Mouse (Mus musculus) ES-Bruce4 (cell line): ENCODE measurements around the gene Dnajc17. TPM values are rescaled to one million over a fixed set of nuclear protein-coding genes. Genes with fewer than 3 reads are reported as not detected.
A peak's percentile ranks its signal among the peaks of the same experiment; 100 is the strongest.

ENCODE experiments used
- H3K27ac ChIP-seq: 2 replicates; pipeline ENCODE4 v1.5.1; 2012; ENCODE audit warnings: low read length, inconsistent platforms; ENCODE audit not compliant: insufficient read depth
- H3K27me3 ChIP-seq: 2 replicates; pipeline ENCODE4 v1.6.1; 2012; ENCODE audit warnings: mild to moderate bottlenecking, low read length, inconsistent platforms; ENCODE audit not compliant: control insufficient read depth, poor library complexity, insufficient read depth, severe bottlenecking
- H3K36me3 ChIP-seq: 2 replicates; pipeline ENCODE4 v1.6.1; 2012; ENCODE audit warnings: inconsistent platforms, mild to moderate bottlenecking, low read length, moderate library complexity; ENCODE audit not compliant: control insufficient read depth, poor library complexity, insufficient read depth, severe bottlenecking
- H3K4me1 ChIP-seq: one replicate; pipeline ENCODE4 v1.8.1; 2011; ENCODE audit warnings: low read length; ENCODE audit not compliant: control insufficient read depth, insufficient read depth
- H3K4me3 ChIP-seq: 2 replicates; pipeline ENCODE4 v1.5.1; 2011; ENCODE audit warnings: low read depth, mild to moderate bottlenecking, low read length
- H3K9ac ChIP-seq: 2 replicates; pipeline ENCODE4 v1.6.1; 2012; ENCODE audit warnings: low read depth, mild to moderate bottlenecking, inconsistent platforms; ENCODE audit not compliant: poor library complexity, severe bottlenecking
- H3K9me3 ChIP-seq: replicated peaks from 2 replicates; pipeline ENCODE4 v1.6.1; 2012; ENCODE audit warnings: mild to moderate bottlenecking, low read length, inconsistent platforms; ENCODE audit not compliant: control insufficient read depth, poor library complexity, insufficient read depth, severe bottlenecking
- CTCF ChIP-seq: IDR thresholded peaks from one replicate; pipeline ENCODE4 v1.8.1; 2011; ENCODE audit warnings: low read depth, low read length
- EP300 ChIP-seq: IDR thresholded peaks from 2 replicates; pipeline ENCODE4 v1.6.1; 2011; ENCODE audit warnings: low read depth, low read length; ENCODE audit not compliant: insufficient read depth
- POLR2A ChIP-seq: IDR thresholded peaks from one replicate; pipeline ENCODE4 v1.8.1; 2011; ENCODE audit warnings: low read length; ENCODE audit not compliant: insufficient read depth
- polyA plus RNA-seq: library from polyadenylated mRNA; stranded (reverse); fragments of >200 nt; gene quantifications from 2 replicates; pipeline ENCODE4 v1.2.4, GENCODE M21; 2011; ENCODE audit warnings: low read depth; ENCODE audit not compliant: missing spikeins, insufficient read depth, insufficient read length

Dnajc17 gene
- polyA plus RNA-seq, 1 experiment, result 12.5 TPM

DNA sequence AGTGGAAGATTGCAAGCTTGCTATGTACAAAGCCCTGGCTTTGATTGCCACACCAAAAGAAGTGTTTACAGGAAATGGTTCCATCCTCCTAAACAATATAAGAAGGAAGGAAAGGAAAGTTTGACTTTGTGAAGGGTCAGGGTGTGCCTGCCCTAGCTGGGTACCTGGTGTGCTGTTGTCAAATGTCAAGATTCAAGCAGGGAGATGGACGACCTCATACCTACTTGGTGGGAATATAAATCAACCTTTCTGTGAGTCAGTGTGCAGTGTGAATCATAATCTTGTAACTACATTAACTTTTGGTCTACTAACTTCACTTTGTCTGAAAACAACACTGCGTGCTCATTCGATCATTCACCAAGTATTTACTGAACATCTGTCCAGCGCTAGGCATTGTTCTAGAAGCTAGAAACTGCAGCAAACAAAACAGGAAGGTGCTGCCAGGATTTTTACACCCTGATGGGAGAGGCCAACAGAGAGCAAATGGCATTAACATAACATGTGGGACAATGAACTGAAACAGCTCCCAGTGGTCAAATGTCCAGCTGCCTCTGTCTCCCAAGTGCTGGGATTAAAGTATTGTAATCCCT, 4.6 kb downstream of the Dnajc17 start:
- Histone ChIP-seq H3K36me3 (no peaks in the 10 kb centered on the region), H3K9me3 (no peaks in the 10 kb centered on the region), H3K4me1 (peaks cover 2% of the 10 kb centered on the region), H3K4me3 (no peak overlapping the region), H3K27me3 (no peaks in the 10 kb centered on the region), H3K27ac (no peak overlapping the region), H3K9ac (no peak overlapping the region)
- TF ChIP-seq EP300, result no peak
- TF ChIP-seq POLR2A, result no peak
- TF ChIP-seq CTCF, result no peak

DNA sequence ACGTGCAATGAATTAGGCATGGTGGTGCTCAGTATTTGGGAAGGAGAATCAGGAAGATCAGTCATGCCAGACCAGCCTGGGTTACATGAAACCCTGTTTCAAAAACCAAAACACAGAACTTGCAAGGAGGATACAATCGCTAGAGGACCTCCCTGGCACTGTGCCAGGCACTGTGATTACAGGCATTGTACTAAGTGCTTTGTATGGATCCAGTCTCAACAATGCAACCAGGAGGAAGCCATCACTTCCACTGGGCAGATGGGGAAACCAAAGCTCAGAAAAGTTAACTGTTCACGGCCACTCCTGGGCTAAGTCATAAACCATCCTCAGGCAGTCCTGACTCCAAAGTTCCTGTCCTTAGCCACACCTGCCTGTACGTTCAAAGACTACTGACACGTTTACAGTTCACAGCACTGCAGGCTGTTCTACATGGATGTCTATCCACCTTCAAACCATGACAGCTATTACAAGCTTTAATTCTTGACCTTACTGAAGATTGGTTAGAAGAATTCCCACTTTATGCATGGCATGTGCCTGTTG, 5.6 kb downstream of the Dnajc17 start:
- Histone ChIP-seq H3K27ac (no peak overlapping the region), H3K4me1 (peaks cover 2% of the 10 kb centered on the region), H3K36me3 (no peaks in the 10 kb centered on the region), H3K27me3 (no peaks in the 10 kb centered on the region), H3K9me3 (no peaks in the 10 kb centered on the region), H3K4me3 (no peak overlapping the region), H3K9ac (no peak overlapping the region)
- TF ChIP-seq EP300 (no peak), CTCF (no peak), POLR2A (no peak)

DNA sequence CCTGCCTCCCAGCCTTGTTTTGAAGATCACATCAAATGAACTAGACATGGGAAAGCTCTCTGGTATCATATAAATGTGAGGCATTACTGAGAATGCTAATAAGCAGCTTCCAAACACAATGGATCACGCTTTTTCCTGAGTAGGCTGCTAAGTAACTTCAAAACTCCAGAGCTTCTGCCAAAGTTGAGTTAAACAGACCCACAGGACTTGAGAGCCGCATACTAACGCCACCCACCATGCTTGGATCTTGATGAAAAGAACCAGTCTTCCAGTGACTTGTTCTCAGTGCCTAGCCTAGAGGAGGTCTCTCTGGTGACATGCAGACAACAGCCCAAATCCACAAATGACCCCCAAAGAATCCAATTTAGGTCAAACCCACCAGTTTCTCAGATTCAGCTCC, 9.7 kb downstream of the Dnajc17 start:
- Histone ChIP-seq H3K4me3 (no peak overlapping the region), H3K27me3 (no peaks in the 10 kb centered on the region), H3K27ac (no peak overlapping the region), H3K36me3 (no peaks in the 10 kb centered on the region), H3K9me3 (no peaks in the 10 kb centered on the region), H3K9ac (no peak overlapping the region), H3K4me1 (peaks cover 2% of the 10 kb centered on the region)
- TF ChIP-seq CTCF, result no peak
- TF ChIP-seq EP300, result no peak
- no peak for TF ChIP-seq POLR2A

DNA sequence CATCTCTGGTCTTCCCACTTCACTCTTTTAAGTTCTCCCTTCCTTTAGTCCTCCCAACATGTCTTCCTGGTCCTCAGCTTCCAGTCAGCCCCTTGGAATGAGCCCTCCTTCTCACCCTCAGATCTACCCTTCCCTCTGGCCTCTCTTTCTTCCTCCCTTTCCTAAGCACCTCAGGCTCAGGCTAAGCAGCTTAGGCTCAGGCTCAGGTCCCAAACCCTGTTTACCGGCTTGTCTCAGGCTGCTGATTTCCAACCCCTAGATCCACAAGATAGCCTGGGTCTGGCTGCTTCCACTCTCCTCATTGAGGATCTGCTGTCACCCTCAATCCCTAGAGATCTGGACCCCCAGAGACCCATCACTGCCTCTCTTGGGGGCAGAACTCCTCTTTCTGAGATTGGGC, 10.5 kb downstream of the Dnajc17 start:
- H3K9me3 ChIP-seq, result no peaks in the 10 kb centered on the region
- H3K27me3 ChIP-seq, result no peaks in the 10 kb centered on the region
- TF ChIP-seq POLR2A, result no peak
- TF ChIP-seq CTCF, result no peak
- no peak for TF ChIP-seq EP300
- no peak overlapping the region for H3K27ac ChIP-seq
- no peaks in the 10 kb centered on the region for H3K36me3 ChIP-seq
- peaks cover 2% of the 10 kb centered on the region for H3K4me1 ChIP-seq
- H3K9ac ChIP-seq, result no peak overlapping the region
- H3K4me3 ChIP-seq, result no peak overlapping the region

DNA sequence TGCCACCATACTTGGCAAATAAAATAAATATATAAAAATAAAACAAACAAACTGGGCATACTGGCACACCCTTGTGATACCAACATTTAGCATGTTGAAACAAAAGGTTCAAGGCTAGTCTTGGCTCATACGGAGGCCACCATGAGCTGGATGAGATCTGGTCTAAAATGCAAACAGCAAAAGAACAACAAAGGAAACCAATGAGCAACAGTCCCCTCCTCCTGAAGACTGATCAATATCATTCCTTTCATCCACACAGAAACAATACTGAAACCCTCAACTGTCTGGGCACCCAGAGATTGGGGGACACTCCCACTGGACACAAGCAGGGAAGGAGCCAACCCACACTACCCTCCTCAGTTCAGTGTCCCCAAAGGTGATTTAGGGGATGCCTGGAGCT, 11.1 kb downstream of the Dnajc17 start:
- no peak for TF ChIP-seq POLR2A
- no peak for TF ChIP-seq CTCF
- TF ChIP-seq EP300, result no peak
- H3K4me1 ChIP-seq, result peaks cover 2% of the 10 kb centered on the region
- no peak overlapping the region for H3K9ac ChIP-seq
- H3K36me3 ChIP-seq, result no peaks in the 10 kb centered on the region
- H3K9me3 ChIP-seq, result no peaks in the 10 kb centered on the region
- no peak overlapping the region for H3K4me3 ChIP-seq
- no peaks in the 10 kb centered on the region for H3K27me3 ChIP-seq
- H3K27ac ChIP-seq, result no peak overlapping the region

DNA sequence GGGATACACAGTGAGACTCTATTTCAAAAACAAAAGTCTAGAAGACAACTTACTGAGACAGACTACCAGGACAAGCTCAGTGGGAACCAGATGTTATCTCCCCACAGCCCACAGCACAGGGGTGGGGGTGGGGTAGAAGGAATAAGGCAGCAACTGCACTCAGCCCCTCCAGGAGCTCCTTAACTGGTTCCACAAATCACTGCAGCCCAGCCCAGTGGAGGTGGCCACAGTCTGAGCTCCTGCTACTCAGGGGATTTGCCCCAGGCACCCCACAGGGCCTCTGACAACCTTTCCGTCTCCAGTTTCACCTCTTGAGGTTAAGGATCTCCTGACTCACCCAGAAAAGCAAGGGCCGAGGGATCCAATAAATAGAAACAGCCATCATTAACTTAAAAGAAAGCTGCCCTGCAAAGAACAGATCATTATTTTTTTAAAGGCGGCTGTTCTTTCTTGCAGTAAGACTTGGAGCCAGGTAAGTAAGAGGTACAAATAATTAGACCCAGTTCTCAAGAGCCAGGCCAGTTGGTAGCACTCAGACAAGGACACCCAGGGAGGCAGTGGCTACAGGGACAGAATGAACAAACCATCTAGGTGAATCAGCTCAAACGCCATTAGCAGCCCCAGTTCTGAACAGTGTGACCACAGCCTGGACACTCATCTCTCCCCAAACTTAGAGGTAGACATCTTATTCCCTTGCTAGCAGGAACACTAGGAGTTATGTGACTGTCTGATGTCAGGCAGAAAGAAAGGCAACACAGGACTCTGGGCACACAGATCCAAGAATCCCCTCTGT, 12.1 kb downstream of the Dnajc17 start:
- Histone ChIP-seq H3K36me3 (no peaks in the 10 kb centered on the region), H3K9ac (peak overlapping the region; percentile 24; the same call in 1 of the 2 replicates), H3K9me3 (no peaks in the 10 kb centered on the region), H3K4me3 (no peak overlapping the region), H3K4me1 (peaks cover 2% of the 10 kb centered on the region), H3K27me3 (no peaks in the 10 kb centered on the region), H3K27ac (peak overlapping the region; percentile 39; the same call in 1 of the 2 replicates)
- TF ChIP-seq CTCF (no peak), POLR2A (no peak), EP300 (no peak)
